Mouse (Mus musculus): Measurements from ENCODE around the gene Gstp3.

- no peak for TF ChIP-seq POLR2A (IDR thresholded peaks at IDR 0.05; ENCODE audit: borderline replicate concordance, extremely low read depth, low read depth, low read length)
- TF ChIP-seq CTCF (IDR thresholded peaks at IDR 0.05; ENCODE audit: insufficient read depth, low read length) = no peak
These were observed 20.2 kb upstream of the Gstp3 start for GRCm38 (mm10) chr19:4079594-4079993.

All from lung, adult 2 months (tissue).